Mouse (Mus musculus): Measurements from ENCODE around the gene Zfp74. TPM values are rescaled to one million over a fixed set of nuclear protein-coding genes. Genes with fewer than 3 reads are reported as not detected.

The Zfp74 gene
- total RNA-seq (2023), result 16.0 TPM

GRCm38 (mm10) chr7:29953513-29954401 is at the start of gene Zfp74:
Gene Zfp74, minus strand, starts transcription at chr7:29954089.

GRCm38 (mm10) chr7:29983690-29984380 is 29.9 kb upstream of the Zfp74 start, which contains the start of gene Zfp568:
Gene Zfp568, plus strand, starts transcription at chr7:29983955.

DNA sequence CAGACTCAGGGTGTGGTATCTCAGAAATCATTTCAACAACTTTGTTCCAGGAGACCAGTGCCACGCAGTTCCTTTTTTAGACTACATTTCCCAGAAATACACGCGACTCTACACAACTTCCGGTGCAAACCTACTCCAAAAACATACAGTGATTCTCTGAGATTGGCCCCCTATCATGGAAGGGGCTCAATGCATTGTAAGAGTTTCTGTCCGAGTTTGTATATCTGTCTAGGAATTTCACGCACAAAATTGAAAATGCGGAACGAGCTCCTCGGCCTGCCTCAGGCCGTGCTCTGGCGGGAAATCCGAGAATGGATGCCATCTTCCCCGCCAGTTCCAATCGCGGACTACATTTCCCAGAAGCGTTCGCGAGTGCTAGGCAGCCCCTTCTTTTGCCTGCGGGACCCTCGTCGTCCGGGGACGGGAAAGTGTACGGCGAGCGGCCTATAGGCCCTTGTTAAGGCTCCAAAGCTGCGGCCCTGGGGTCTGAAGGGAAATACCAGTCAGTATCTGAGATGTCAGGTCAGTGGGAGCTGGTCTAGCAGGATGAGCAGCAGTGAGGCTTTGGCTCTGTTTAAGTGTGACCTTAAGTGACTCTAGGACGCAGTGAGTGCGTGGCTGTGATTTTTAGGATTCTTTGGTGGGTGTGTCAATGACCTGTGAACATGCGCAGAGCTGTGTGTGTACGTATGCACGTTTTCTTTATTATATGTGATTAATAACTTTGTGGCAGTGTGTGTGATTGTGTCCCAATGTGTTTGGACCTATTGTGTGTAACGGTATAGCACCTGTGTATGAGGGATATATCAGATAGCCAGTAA is 45.5 kb downstream of the Zfp74 start, which contains the start of gene Zfp383:
Gene Zfp383, plus strand, starts transcription at position 94 of the 821 bp plus-strand sequence.

DNA sequence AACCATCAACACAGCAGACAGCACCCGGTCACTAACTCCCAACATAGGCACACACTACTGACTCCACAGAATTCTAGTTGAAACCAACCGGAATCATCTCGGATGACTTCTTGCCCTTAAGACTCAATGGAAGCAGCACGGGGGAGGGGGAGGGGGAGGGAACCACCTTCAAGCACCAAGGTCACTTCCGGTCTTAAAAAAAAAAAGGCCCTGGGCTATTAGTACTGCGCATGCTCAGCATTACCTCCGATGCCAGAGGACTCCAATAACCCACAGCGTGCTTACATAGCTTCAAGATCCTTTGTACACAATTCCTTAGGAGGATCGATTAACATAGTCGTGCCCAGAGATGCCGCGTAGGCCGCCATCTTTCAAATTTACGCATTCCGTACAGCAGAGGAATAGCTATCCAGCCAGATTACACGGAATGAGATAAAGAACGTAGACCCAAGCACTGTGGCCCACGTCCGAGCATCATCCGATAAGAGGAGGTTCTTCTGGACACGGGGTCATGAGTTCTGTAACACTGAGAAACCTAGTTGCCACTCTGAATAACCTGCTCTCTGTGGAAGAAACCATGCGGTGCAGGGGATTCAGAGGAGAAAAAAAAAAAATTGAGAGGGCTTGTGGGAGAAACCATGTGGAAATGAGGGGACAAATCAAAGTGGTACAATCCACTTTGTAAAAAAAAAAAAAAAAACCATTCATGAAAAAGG is 47.8 kb downstream of the Zfp74 start, which contains the start of gene Zfp27:
Gene Zfp27, minus strand, starts transcription at position 607 of the 716 bp plus-strand sequence.

Other genes with a start within 250 kb of the Zfp74 start
- not detected for gene Catsperg2, start 227.1 kb downstream of the Zfp74 start, total RNA-seq (2023)
- gene Zfp84, start 185.5 kb downstream of the Zfp74 start, total RNA-seq (2023), result 19.1 TPM
- gene Zfp30, start 170.1 kb downstream of the Zfp74 start, total RNA-seq (2023), result 0.80 TPM
- gene Zfp790, start 138.0 kb downstream of the Zfp74 start, total RNA-seq (2023), result 11.5 TPM
- gene Zfp940, start 100.4 kb downstream of the Zfp74 start, total RNA-seq (2023), result 6.5 TPM
- 14.4 TPM for gene Zfp420, start 94.1 kb downstream of the Zfp74 start, total RNA-seq (2023)
- 8.4 TPM for gene Zfp27, start 47.5 kb downstream of the Zfp74 start, total RNA-seq (2023)
- gene Zfp383, start 45.9 kb downstream of the Zfp74 start, total RNA-seq (2023), result 3.9 TPM
- gene Zfp568, start 29.9 kb upstream of the Zfp74 start, total RNA-seq (2023), result 12.5 TPM
- gene Zfp14, start 97.3 kb upstream of the Zfp74 start, total RNA-seq (2023), result 4.2 TPM
- 7.4 TPM for gene Zfp82, start 118.8 kb upstream of the Zfp74 start, total RNA-seq (2023)
- gene Gm26920, start 136.3 kb upstream of the Zfp74 start, total RNA-seq (2023), result not detected
- gene Zfp566, start 136.4 kb upstream of the Zfp74 start, total RNA-seq (2023), result 13.1 TPM
- 58.2 TPM for gene Zfp260, start 140.7 kb upstream of the Zfp74 start, total RNA-seq (2023)
- gene Zfp382, start 167.9 kb upstream of the Zfp74 start, total RNA-seq (2023), result 14.2 TPM
- 41.8 TPM for gene Zfp146, start 215.7 kb upstream of the Zfp74 start, total RNA-seq (2023)
- gene Cox7a1, start 230.1 kb upstream of the Zfp74 start, total RNA-seq (2023), result not detected
- 114 TPM for gene Capns1, start 244.7 kb upstream of the Zfp74 start, total RNA-seq (2023)

Measured in CD8-positive naive resting alpha-beta T cell, adult 57 days (primary cell).